Mouse (Mus musculus): ENCODE results near the gene Gm29289.
"Not testable (repeated sequence)": the region's sequence is repeated elsewhere in the genome, so short reads cannot be mapped to it uniquely, and the experiment has no call there.

Gene Gm29289

GRCm38 (mm10) chrY:2932282-2932681 is at the start of gene Gm29289:
Gene Gm29289 (plus strand): TSS chrY:2932582.
- CTCF ChIA-PET: not testable (repeated sequence)

GRCm38 (mm10) chrY:2900689-2901088 is 31.7 kb upstream of the Gm29289 start, which contains the start of gene Gm10352:
Gene Gm10352 (plus strand): TSS chrY:2900989.
- CTCF ChIA-PET: not testable (repeated sequence)

Data from spleen, embryonic (tissue).